Mouse (Mus musculus) forebrain, embryonic 13.5 days (tissue): ENCODE results near the gene Cyp2s1. TPM values are rescaled to one million over a fixed set of nuclear protein-coding genes. Genes with fewer than 3 reads are reported as not detected.
A peak's percentile ranks its signal among the peaks of the same experiment; 100 is the strongest.

ENCODE experiments used
- ATAC-seq: fragments of 200-750 bp; cut with Nextera tagmentation; 2 replicates; pipeline ENCODE4 v1.8.0; 2017
- H3K27ac ChIP-seq: fragments of 300-500 bp; sonication (generic); 2 replicates; pipeline ENCODE4 v1.5.1; 2015; ENCODE audit warnings: inconsistent platforms, mild to moderate bottlenecking, moderate library complexity
- H3K27me3 ChIP-seq: fragments of 300-500 bp; sonication (generic); 2 replicates; pipeline ENCODE4 v1.6.1; 2015; ENCODE audit warnings: mild to moderate bottlenecking, inconsistent platforms
- H3K36me3 ChIP-seq: fragments of 300-500 bp; sonication (generic); 2 replicates; pipeline ENCODE4 v1.6.1; 2015; ENCODE audit warnings: mild to moderate bottlenecking, inconsistent platforms; ENCODE audit not compliant: poor library complexity, severe bottlenecking
- H3K4me1 ChIP-seq: fragments of 300-500 bp; sonication (generic); 2 replicates; pipeline ENCODE4 v1.6.1; 2015; ENCODE audit warnings: inconsistent platforms
- H3K4me2 ChIP-seq: fragments of 300-500 bp; sonication (generic); 2 replicates; pipeline ENCODE4 v1.6.1; 2015; ENCODE audit warnings: inconsistent platforms, mild to moderate bottlenecking, moderate library complexity
- H3K4me3 ChIP-seq: fragments of 300-500 bp; sonication (generic); 2 replicates; pipeline ENCODE4 v1.5.1; 2015; ENCODE audit warnings: mild to moderate bottlenecking, inconsistent platforms
- H3K9ac ChIP-seq: fragments of 300-500 bp; sonication (generic); 2 replicates; pipeline ENCODE4 v1.6.1; 2015; ENCODE audit warnings: mild to moderate bottlenecking, inconsistent platforms
- H3K9me3 ChIP-seq: fragments of 300-500 bp; sonication (generic); replicated peaks from 2 replicates; pipeline ENCODE4 v1.6.1; 2016; ENCODE audit warnings: inconsistent platforms
- WGBS: fragments of 180-500 bp; shearing (Covaris S2); methylation state at CpG from one replicate; pipeline ENCODE4 v1.1.7; 2015; 5-methylcytosine and 5-hydroxymethylcytosine counted together
- polyA plus RNA-seq: library from polyadenylated mRNA; unstranded; fragments of >200 nt; fragmentation: Nextera tagmentation; extraction: Ambion mirVana; gene quantifications from 2 replicates; pipeline ENCODE4 v1.2.1, GENCODE M21; 2015

The Cyp2s1 gene
- polyA plus RNA-seq, 1 experiment from 2014 or later: 0.49 TPM

DNA sequence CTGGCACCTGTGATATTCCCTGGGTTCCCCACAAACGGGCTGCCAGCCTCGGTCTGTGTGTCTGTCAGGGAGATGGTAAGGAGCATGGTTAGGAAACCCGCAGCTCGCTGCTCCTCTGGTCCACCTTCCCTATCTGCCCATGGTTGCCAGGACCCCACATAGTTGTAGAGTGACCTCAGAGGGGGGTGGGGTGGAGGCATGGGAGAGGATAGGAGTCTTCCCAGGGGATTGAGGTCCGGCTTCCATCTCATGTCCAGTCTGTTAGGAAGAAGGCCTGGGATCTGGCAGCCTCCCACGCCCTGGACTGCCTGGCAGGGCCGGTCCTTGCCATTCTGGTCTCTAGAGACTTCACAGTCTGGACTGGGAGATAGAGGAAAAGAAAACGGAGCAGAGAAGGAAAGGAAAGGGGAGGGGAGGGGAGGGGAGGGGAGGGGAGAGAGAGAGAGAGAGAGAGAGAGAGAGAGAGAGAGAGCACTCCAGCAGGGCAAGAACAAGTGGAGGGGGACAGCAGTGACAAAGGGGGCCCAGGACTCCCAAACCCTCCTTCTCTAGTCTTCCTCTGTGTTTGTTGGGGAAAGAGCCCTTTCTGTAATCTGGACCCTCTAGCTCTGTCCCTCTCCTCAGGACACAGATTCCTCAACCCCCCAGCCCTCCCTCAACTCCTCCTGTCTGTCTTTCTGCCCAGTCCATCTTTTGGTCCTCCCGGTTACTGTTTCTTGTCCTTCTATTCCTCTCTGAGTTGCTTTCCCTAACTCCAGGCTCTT is 29.1 kb downstream of the Cyp2s1 start:
- H3K27ac ChIP-seq: peak overlapping the region; percentile 65
- H3K36me3 ChIP-seq: peaks cover 4% of the 10 kb centered on the region; the same call in 1 of the 2 replicates
- no peaks in the 10 kb centered on the region for H3K27me3 ChIP-seq
- peaks cover 27% of the 10 kb centered on the region for H3K4me1 ChIP-seq
- peak overlapping the region; percentile 78 for H3K4me2 ChIP-seq
- H3K9ac ChIP-seq: peak overlapping the region; percentile 68
- peak overlapping the region; percentile 47 for H3K4me3 ChIP-seq
- peak; percentile 51; the same call in 1 of the 2 replicates for ATAC-seq
- H3K9me3 ChIP-seq: no peaks in the 10 kb centered on the region
- 20% methylated on average over 9 of the region's 9 CpGs for WGBS

DNA sequence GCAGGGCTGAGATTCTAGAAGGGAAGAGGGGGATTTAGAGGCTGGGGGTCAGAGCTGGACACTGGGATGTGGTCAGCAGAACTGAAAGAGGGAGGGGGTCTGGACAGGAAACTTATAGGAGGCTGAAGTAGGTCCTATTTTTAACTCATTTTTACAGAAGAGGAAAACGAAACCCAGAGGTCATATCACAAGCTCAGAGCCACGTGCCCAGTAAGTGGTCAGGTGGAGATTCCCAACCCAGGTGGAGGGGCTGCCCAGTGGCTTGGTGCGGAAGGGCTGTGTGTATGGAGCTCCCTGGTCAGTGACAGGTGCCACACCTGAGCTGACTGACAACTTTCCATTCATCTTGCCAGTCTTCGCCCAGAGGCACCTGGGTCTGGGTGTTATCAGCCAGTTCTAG is 29.7 kb downstream of the Cyp2s1 start:
- peaks cover 31% of the 10 kb centered on the region for H3K4me1 ChIP-seq
- WGBS: 81% methylated on average over 4 of the region's 4 CpGs
- no peaks in the 10 kb centered on the region for H3K27me3 ChIP-seq
- peak overlapping the region; percentile 40 for H3K9ac ChIP-seq
- H3K36me3 ChIP-seq: peaks cover 4% of the 10 kb centered on the region; the same call in 1 of the 2 replicates
- no peak for ATAC-seq
- peak overlapping the region; percentile 47; the same call in 1 of the 2 replicates for H3K4me3 ChIP-seq
- peak overlapping the region; percentile 78 for H3K4me2 ChIP-seq
- H3K9me3 ChIP-seq: no peaks in the 10 kb centered on the region
- H3K27ac ChIP-seq: no peak overlapping the region

- Histone ChIP-seq H3K9ac (no peak overlapping the region), H3K27me3 (no peaks in the 10 kb centered on the region), H3K4me3 (no peak overlapping the region), H3K4me2 (no peak overlapping the region), H3K9me3 (no peaks in the 10 kb centered on the region), H3K27ac (no peak overlapping the region), H3K4me1 (peaks cover 42% of the 10 kb centered on the region), H3K36me3 (peaks cover 4% of the 10 kb centered on the region; the same call in 1 of the 2 replicates)
- 74% methylated on average over 4 of the region's 4 CpGs for WGBS
- ATAC-seq: no peak
Measured at GRCm38 (mm10) chr7:25785752-25786151, 31.0 kb downstream of the Cyp2s1 start.

GRCm38 (mm10) chr7:25784808-25785207 is 31.9 kb downstream of the Cyp2s1 start:
- Histone ChIP-seq H3K4me2 (no peak overlapping the region), H3K4me3 (no peak overlapping the region), H3K36me3 (peaks cover 4% of the 10 kb centered on the region; the same call in 1 of the 2 replicates), H3K27me3 (no peaks in the 10 kb centered on the region), H3K9ac (no peak overlapping the region), H3K4me1 (peaks cover 42% of the 10 kb centered on the region), H3K27ac (no peak overlapping the region), H3K9me3 (no peaks in the 10 kb centered on the region)
- ATAC-seq: no peak
- WGBS: 33% methylated on average over 1 of the region's 1 CpGs

- no peak overlapping the region for H3K9ac ChIP-seq
- 79% methylated on average over 8 of the region's 8 CpGs for WGBS
- no peaks in the 10 kb centered on the region for H3K9me3 ChIP-seq
- no peak overlapping the region for H3K27ac ChIP-seq
- peaks cover 5% of the 10 kb centered on the region for H3K36me3 ChIP-seq
- no peak for ATAC-seq
- no peak overlapping the region for H3K4me2 ChIP-seq
- no peaks in the 10 kb centered on the region for H3K27me3 ChIP-seq
- peaks cover 36% of the 10 kb centered on the region for H3K4me1 ChIP-seq
- no peak overlapping the region for H3K4me3 ChIP-seq
Measured at GRCm38 (mm10) chr7:25783746-25784145, 33.0 kb downstream of the Cyp2s1 start.

DNA sequence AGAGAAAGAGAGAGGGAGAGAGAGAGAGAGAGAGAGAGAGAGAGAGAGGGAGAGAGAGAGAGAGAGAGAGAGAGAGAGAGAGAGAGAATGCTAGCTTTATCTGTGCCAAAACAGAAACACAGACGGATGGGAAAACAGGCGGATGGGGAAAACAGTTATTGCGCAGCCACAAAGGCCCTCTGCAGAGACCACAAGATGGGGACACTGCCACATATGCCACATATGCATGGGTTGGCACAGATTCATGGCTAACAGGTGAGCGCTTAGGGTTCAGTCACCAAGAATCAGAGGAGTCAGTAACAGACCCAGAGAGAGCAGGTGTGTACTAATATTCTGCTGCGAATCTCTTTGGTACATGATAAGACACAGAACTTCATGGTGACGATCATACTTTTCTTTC is 34.0 kb downstream of the Cyp2s1 start:
- no peaks in the 10 kb centered on the region for H3K27me3 ChIP-seq
- no peaks in the 10 kb centered on the region for H3K9me3 ChIP-seq
- 83% methylated on average over 6 of the region's 6 CpGs for WGBS
- no peak overlapping the region for H3K9ac ChIP-seq
- H3K4me2 ChIP-seq: no peak overlapping the region
- H3K4me3 ChIP-seq: no peak overlapping the region
- H3K27ac ChIP-seq: no peak overlapping the region
- peaks cover 13% of the 10 kb centered on the region for H3K36me3 ChIP-seq
- ATAC-seq: no peak
- peaks cover 26% of the 10 kb centered on the region for H3K4me1 ChIP-seq

DNA sequence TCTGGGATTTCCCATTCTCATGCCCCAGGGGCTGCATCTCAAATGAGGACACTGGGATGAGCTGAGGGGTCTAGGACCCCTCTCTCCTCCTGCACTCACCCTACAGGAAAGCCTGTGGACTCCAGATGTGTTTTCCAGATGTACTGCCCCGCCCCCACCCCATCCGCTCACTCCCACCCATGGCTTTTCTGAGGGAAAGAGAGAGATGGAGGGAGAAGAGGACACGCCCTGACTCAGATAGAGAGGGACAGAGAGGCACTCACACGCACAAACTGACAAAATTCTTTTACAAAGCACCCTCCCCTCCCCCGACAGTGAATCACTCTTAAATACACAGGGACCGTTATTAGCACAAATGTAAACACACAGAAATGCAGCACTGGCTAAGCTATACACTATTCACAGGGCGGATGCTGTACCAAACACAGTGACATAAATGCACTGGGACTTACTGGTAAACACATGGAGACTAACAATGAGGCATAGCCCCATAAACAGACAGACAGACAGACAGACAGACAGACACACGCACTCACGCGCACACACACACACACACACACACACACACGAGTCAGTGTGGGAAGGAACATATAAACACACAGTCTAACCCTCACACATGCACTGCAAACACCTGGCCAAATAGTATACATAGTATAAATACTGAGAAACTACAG is 34.6 kb downstream of the Cyp2s1 start:
- 48% methylated on average over 11 of the region's 11 CpGs for WGBS
- Histone ChIP-seq H3K27me3 (no peaks in the 10 kb centered on the region), H3K36me3 (peaks cover 13% of the 10 kb centered on the region), H3K4me2 (peak overlapping the region; percentile 56), H3K9ac (peak overlapping the region; percentile 45), H3K4me3 (peak overlapping the region; percentile 26; the same call in 1 of the 2 replicates), H3K4me1 (peaks cover 19% of the 10 kb centered on the region), H3K27ac (no peak overlapping the region), H3K9me3 (no peaks in the 10 kb centered on the region)
- peak; percentile 28; the same call in 1 of the 2 replicates for ATAC-seq

GRCm38 (mm10) chr7:25781321-25781936 is 35.3 kb downstream of the Cyp2s1 start:
- peaks cover 17% of the 10 kb centered on the region for H3K36me3 ChIP-seq
- 0 out of 2 replicates have a peak overlapping the region, but pooled peaks have one; percentile 27 for H3K27ac ChIP-seq
- H3K9me3 ChIP-seq: no peaks in the 10 kb centered on the region
- H3K9ac ChIP-seq: peak overlapping the region; percentile 45
- 25% methylated on average over 25 of the region's 33 CpGs for WGBS
- H3K4me3 ChIP-seq: peak overlapping the region; percentile 26
- ATAC-seq: peak; percentile 68; the same call in 1 of the 2 replicates
- H3K27me3 ChIP-seq: no peaks in the 10 kb centered on the region
- peaks cover 16% of the 10 kb centered on the region for H3K4me1 ChIP-seq
- H3K4me2 ChIP-seq: peak overlapping the region; percentile 56

GRCm38 (mm10) chr7:25780753-25781152 is 36.0 kb downstream of the Cyp2s1 start:
- Histone ChIP-seq H3K36me3 (peaks cover 24% of the 10 kb centered on the region), H3K4me1 (peaks cover 16% of the 10 kb centered on the region), H3K4me2 (no peak overlapping the region), H3K27ac (0 out of 2 replicates have a peak overlapping the region, but pooled peaks have one; percentile 12), H3K27me3 (no peaks in the 10 kb centered on the region), H3K9ac (no peak overlapping the region), H3K4me3 (no peak overlapping the region), H3K9me3 (no peaks in the 10 kb centered on the region)
- WGBS: 61% methylated on average over 4 of the region's 4 CpGs
- ATAC-seq: no peak

DNA sequence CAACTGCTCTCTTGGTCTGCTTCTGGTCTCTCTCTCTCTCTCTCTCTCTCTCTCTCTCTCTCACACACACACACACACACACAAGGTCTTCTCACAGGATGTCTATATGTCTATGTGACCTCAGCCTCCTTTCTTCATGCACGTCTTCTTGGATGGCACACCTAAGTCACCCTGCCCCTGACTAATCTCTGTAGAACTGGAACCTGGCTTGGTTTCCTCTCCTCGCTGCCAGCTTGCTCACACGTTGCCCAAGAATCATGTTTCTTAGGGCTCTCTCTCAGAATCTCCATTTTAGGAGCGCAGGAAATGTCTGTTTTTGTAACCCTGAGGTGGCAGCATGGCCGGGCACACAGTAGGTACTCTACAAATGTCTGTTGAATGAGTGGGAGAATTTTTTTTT is 36.7 kb downstream of the Cyp2s1 start:
- Histone ChIP-seq H3K9ac (no peak overlapping the region), H3K4me3 (no peak overlapping the region), H3K4me2 (no peak overlapping the region), H3K4me1 (peaks cover 16% of the 10 kb centered on the region), H3K27ac (no peak overlapping the region), H3K36me3 (peaks cover 25% of the 10 kb centered on the region), H3K9me3 (no peaks in the 10 kb centered on the region), H3K27me3 (no peaks in the 10 kb centered on the region)
- no peak for ATAC-seq
- WGBS: 91% methylated on average over 5 of the region's 5 CpGs

GRCm38 (mm10) chr7:25768229-25768628 is 48.5 kb downstream of the Cyp2s1 start:
- Histone ChIP-seq H3K4me3 (no peak overlapping the region), H3K27ac (no peak overlapping the region), H3K9me3 (0 out of 2 replicates have a peak, but pooled peaks cover 4% of the 10 kb centered on the region), H3K27me3 (no peaks in the 10 kb centered on the region), H3K36me3 (peaks cover 67% of the 10 kb centered on the region), H3K4me2 (no peak overlapping the region), H3K4me1 (no peaks in the 10 kb centered on the region), H3K9ac (no peak overlapping the region)
- no peak for ATAC-seq
- WGBS: 92% methylated on average over 5 of the region's 5 CpGs

DNA sequence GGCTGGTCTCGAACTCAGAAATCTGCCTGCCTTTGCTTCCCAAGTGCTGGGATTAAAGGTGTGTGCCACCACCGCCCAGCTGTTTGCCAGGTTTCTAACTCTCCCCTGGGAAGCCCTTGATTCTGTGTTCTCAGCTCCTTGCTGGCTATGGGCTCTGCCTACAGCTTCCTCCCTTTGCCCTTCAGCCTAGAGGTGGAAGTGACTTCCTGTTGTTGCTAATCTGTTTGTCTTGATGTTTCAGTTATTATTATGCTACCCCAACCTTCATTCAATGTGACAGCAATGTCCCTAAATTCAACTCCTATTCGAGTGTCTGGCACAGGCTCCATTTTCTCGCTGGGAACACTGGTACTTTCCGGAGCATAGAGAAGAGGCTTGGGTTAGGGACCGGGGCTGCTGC is 50.6 kb downstream of the Cyp2s1 start:
- ATAC-seq: no peak
- Histone ChIP-seq H3K9me3 (0 out of 2 replicates have a peak, but pooled peaks cover 4% of the 10 kb centered on the region), H3K27me3 (no peaks in the 10 kb centered on the region), H3K27ac (no peak overlapping the region), H3K4me1 (peaks cover 4% of the 10 kb centered on the region; the same call in 1 of the 2 replicates), H3K4me3 (no peak overlapping the region), H3K9ac (no peak overlapping the region), H3K36me3 (peaks cover 67% of the 10 kb centered on the region), H3K4me2 (no peak overlapping the region)
- 94% methylated on average over 6 of the region's 6 CpGs for WGBS
